Mouse (Mus musculus) C2C12 (cell line): ENCODE data around the gene Clta. TPM values are rescaled to one million over a fixed set of nuclear protein-coding genes. Genes with fewer than 3 reads are reported as not detected.

Source experiments
- H3K27me3 ChIP-seq: one replicate; pipeline ENCODE4 v1.6.1; 2011; ENCODE audit not compliant: control insufficient read depth, insufficient read depth, insufficient read length
- H3K36me3 ChIP-seq: one replicate; pipeline ENCODE4 v1.6.1; 2011; ENCODE audit not compliant: control insufficient read depth, insufficient read depth
- H3K4me3 ChIP-seq: one replicate; pipeline ENCODE4 v1.5.1; 2011; ENCODE audit warnings: mild to moderate bottlenecking, control low read depth; ENCODE audit not compliant: poor library complexity, insufficient read depth, severe bottlenecking
- H3K79me2 ChIP-seq: one replicate; pipeline ENCODE4 v1.6.1; 2011; ENCODE audit not compliant: control insufficient read depth, insufficient read depth
- H3K79me3 ChIP-seq: one replicate; pipeline ENCODE4 v1.6.1; 2011; ENCODE audit warnings: low read depth, control low read depth
- H3ac ChIP-seq: one replicate; pipeline ENCODE3; 2011; ENCODE audit warnings: low read depth; ENCODE audit not compliant: control insufficient read depth, insufficient read length
- CEBPB ChIP-seq: IDR thresholded peaks from one replicate; pipeline ENCODE4 v1.6.1; 2011; ENCODE audit warnings: low read depth, mild to moderate bottlenecking, control low read depth, moderate library complexity
- CTCF ChIP-seq: IDR thresholded peaks from one replicate; pipeline ENCODE4 v1.5.1; 2011; ENCODE audit not compliant: control insufficient read depth, insufficient read depth, insufficient read length
- FOSL1 ChIP-seq: IDR thresholded peaks from one replicate; pipeline ENCODE4 v1.8.0; 2011; ENCODE audit warnings: mild to moderate bottlenecking, low read length; ENCODE audit not compliant: poor library complexity, insufficient read depth, severe bottlenecking
- MAX ChIP-seq: IDR thresholded peaks from one replicate; pipeline ENCODE4 v1.6.1; 2011; ENCODE audit warnings: mild to moderate bottlenecking, control low read depth
- MYOD1 ChIP-seq: IDR thresholded peaks from one replicate; pipeline ENCODE4 v1.6.1; 2011; ENCODE audit warnings: low read depth; ENCODE audit not compliant: control insufficient read depth, insufficient read length
- MYOG ChIP-seq: IDR thresholded peaks from one replicate; pipeline ENCODE4 v1.6.1; 2011; ENCODE audit not compliant: control insufficient read depth, insufficient read length; ENCODE audit errors: extremely low read depth
- USF1 ChIP-seq: IDR thresholded peaks from one replicate; pipeline ENCODE4 v1.6.1; 2011; ENCODE audit warnings: low read depth, mild to moderate bottlenecking, control low read depth, moderate library complexity
- polyA plus RNA-seq: library from polyadenylated mRNA; unstranded; fragments of >200 nt; fragmentation: generic; extraction: Trizol; gene quantifications from one replicate; pipeline ENCODE4 v1.2.1, GENCODE M21; 2012; ENCODE audit warnings: missing spikeins

The Clta gene
- polyA plus RNA-seq, 1 experiment, result 470 TPM

DNA sequence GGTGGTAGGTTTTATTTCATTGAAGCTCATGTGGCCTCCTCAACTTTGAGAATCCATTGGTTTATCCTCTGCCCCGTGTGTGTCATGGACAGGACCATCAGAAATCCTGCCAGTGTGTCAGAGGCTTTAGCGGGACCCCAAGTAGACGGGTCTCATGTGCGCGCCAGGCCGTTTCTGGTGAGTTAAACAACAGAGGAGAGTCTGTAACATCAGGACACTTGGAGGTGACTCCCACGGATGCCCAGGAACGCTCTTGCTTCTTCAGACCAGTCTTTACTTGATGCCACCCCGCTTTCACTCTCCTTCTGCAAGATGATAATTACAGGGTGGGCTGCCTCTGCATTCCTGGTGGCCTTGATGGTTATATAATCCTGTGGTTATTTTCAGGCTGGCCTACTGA, 19.4 kb downstream of the Clta start:
- Histone ChIP-seq H3ac (no peak overlapping the region), H3K27me3 (no peaks in the 10 kb centered on the region), H3K79me2 (peaks cover 53% of the 10 kb centered on the region), H3K36me3 (peaks cover 99% of the 10 kb centered on the region), H3K4me3 (no peak overlapping the region), H3K79me3 (peaks cover 20% of the 10 kb centered on the region)
- no peak for TF ChIP-seq MAX
- TF ChIP-seq CEBPB, result no peak
- no peak for TF ChIP-seq USF1
- TF ChIP-seq MYOD1, result no peak
- TF ChIP-seq FOSL1, result no peak
- TF ChIP-seq CTCF, result no peak
- no peak for TF ChIP-seq MYOG

GRCm38 (mm10) chr4:44024241-44024640, 20.0 kb downstream of the Clta start:
- H3K79me3 ChIP-seq, result peaks cover 15% of the 10 kb centered on the region
- H3K27me3 ChIP-seq, result no peaks in the 10 kb centered on the region
- TF ChIP-seq CTCF (no peak), CEBPB (no peak), MAX (no peak), USF1 (no peak), FOSL1 (no peak), MYOG (no peak), MYOD1 (no peak)
- no peak overlapping the region for H3K4me3 ChIP-seq
- H3ac ChIP-seq, result no peak overlapping the region
- peaks cover 48% of the 10 kb centered on the region for H3K79me2 ChIP-seq
- H3K36me3 ChIP-seq, result peaks cover 98% of the 10 kb centered on the region

DNA sequence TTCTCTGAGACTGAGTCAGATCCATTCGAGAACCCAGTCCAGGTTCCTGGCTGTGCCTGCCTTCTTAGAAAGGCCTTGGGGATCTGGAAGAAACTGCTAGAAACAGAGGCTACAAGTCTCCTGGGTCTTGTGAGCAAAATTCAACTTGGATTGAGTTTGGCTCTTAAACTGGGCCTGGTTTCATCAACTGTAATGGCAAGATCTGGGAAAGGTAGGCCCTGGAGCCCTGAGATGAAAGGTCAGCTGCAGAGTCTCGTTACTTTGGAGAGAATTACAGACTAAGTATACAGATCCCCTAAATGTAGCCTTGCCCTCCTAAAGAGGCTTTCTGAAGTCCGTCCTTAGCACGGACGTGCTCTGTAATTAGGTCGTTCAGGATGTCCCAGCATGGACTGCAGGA, 21.3 kb downstream of the Clta start:
- Histone ChIP-seq H3K27me3 (no peaks in the 10 kb centered on the region), H3K79me3 (peaks cover 15% of the 10 kb centered on the region), H3K4me3 (no peak overlapping the region), H3K79me2 (peaks cover 34% of the 10 kb centered on the region), H3K36me3 (peaks cover 98% of the 10 kb centered on the region), H3ac (no peak overlapping the region)
- TF ChIP-seq CTCF (no peak), MAX (no peak), MYOD1 (no peak), USF1 (no peak), MYOG (no peak), FOSL1 (no peak), CEBPB (no peak)

DNA sequence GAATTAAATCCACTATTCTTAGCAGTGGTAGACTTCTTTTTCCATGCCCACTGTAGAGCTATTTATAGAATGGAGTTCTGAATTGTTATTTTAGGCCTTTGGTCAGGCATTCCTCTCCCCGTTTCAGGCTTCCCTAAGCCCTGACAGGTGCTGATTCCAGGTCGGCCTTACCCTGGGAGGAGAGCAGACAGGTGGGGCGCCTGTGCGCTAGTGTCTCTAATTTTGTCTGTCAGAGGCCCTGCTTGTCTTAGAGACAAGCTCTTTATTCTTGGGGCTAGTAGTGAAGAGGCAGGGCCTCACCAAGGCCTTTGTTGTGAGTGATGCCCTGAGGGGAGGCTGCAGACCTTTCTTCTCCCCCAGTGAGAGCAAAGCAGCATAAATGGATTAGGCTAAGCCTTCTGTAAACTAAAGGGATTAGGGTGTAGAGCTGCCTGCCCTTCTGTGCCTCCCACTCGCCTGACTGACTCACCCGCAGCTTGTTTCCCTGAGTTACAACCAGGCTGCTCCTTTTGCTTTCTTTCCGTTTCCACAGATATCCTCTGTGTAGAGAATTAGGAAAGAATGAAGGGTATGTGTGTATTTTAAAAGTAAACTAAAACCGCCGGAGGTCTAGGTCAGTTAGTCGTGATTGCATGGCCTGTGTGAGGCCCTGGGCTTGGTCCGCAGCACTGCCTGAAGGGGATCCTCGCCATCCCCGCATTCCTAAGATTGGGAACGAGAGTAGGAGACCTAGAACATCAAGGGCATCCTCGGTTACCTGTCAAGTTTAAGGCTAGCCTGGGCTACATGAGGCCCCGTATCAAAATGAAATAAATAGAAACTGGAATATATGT, 24.3 kb downstream of the Clta start:
- peaks cover 5% of the 10 kb centered on the region for H3K79me2 ChIP-seq

GRCm38 (mm10) chr4:44029661-44030066, 25.4 kb downstream of the Clta start:
- peaks cover 4% of the 10 kb centered on the region for H3K79me3 ChIP-seq
- H3K79me2 ChIP-seq, result no peaks in the 10 kb centered on the region
- H3K4me3 ChIP-seq, result no peak overlapping the region
- peaks cover 91% of the 10 kb centered on the region for H3K36me3 ChIP-seq
- no peak for TF ChIP-seq FOSL1
- no peak for TF ChIP-seq MYOD1
- TF ChIP-seq MAX, result no peak
- TF ChIP-seq CEBPB, result no peak
- no peak for TF ChIP-seq CTCF
- no peak for TF ChIP-seq USF1
- no peak for TF ChIP-seq MYOG
- H3ac ChIP-seq, result no peak overlapping the region
- H3K27me3 ChIP-seq, result no peaks in the 10 kb centered on the region

More for the DNA sequence above, 24.3 kb downstream of the Clta start:
- Histone ChIP-seq H3K36me3 (peaks cover 98% of the 10 kb centered on the region), H3K79me3 (peaks cover 4% of the 10 kb centered on the region), H3ac (no peak overlapping the region), H3K27me3 (no peaks in the 10 kb centered on the region), H3K4me3 (no peak overlapping the region)
- no peak for TF ChIP-seq MAX
- TF ChIP-seq CEBPB, result no peak
- no peak for TF ChIP-seq CTCF
- no peak for TF ChIP-seq MYOG
- TF ChIP-seq USF1, result no peak
- TF ChIP-seq FOSL1, result no peak
- TF ChIP-seq MYOD1, result no peak

DNA sequence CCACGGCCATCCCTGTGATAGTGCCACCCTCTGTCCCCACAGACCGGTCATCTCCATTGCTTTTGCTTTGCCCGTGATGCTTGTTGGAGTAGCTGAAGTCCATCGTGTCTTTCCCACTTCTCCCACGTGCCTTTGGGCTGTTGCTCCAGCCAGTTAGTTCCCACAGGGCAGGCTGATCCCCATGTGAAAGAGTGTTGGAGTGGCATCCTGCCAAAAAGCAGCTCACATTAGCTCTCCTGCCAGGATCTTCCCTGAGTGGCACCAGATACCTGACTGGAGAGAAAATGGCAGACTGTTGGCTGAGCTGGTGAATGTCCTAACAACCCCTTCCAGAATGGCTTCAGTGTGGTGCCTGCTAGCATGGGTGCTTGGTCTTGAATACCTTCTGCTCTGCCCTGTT, 27.3 kb downstream of the Clta start:
- Histone ChIP-seq H3K4me3 (no peak overlapping the region), H3K79me3 (peaks cover 4% of the 10 kb centered on the region), H3K36me3 (peaks cover 76% of the 10 kb centered on the region), H3K27me3 (no peaks in the 10 kb centered on the region), H3ac (no peak overlapping the region), H3K79me2 (no peaks in the 10 kb centered on the region)
- no peak for TF ChIP-seq CEBPB
- no peak for TF ChIP-seq MYOG
- no peak for TF ChIP-seq CTCF
- TF ChIP-seq USF1, result no peak
- no peak for TF ChIP-seq FOSL1
- TF ChIP-seq MAX, result no peak
- no peak for TF ChIP-seq MYOD1
